Mouse (Mus musculus): Measurements from ENCODE around the gene Rad18.

DNA sequence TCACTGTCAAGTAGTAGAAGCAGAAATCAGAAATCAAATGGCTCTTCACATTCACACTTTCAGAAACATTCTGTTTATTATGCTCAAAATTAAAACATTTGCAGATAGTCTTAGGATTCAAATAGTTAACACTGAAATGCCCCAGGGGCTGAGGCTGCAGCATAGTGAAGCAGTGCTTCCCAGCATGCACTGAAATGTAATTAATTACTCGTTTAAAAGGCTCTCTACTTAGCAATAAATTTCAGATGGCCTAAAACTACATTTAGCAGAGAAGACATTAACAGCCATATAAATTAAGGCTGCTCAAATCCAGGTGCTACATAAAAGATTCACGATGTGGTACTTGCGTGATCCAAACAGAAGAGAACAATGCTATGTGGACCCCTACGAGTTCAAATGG is 87.5 kb downstream of the Rad18 start:
- TF ChIP-seq POLR2A (IDR thresholded peaks at IDR 0.05; ENCODE audit: insufficient read depth, low read depth, low read length) (no peak), CTCF (IDR thresholded peaks at IDR 0.05) (no peak), EP300 (IDR thresholded peaks at IDR 0.05; ENCODE audit: insufficient read depth, low read depth, low read length) (no peak)
